16 mouse cellular contexts compared by ENCODE assay signal in the genomic region with DNA sequence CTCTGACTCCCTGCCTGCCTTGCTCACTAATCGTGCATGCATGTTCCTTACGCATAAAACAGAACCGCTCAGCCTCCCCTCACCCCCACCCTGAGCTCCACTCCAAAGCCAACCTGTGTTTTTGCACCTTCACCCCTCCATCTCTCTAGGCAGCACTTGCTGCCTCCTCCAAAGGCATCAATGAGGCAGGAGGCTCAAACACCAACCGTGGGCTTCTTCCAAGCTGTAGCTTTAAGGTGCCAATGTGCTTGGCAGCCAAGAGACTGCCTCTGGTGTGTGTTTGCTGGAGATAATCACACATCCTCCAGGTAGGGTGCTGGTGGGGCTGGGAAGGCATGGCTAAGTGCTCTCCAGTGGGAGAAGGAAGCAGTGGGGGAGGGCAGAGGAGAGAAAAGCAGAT.
A peak's percentile ranks its signal among the peaks of the same experiment; 100 is the strongest.
DNase-seq lines count a peak whose midpoint lies in the region; ATAC-seq lines count a peak whose summit lies in the region.
"Had no signal": no experiment of that assay in that cellular context is flagged by ENCODE, and none has a peak within 500 bp of the region (broad histone marks: within the 10 kb centered on the region; RNA-seq: fewer than 3 reads in every experiment).

No protein-coding gene starts in this region.

- peaks cover 28% of the 10 kb centered on the region for H3K4me1 ChIP-seq in forebrain, embryonic 13.5 days
- H3K4me1 ChIP-seq in forebrain, embryonic 11.5 days (replicated peaks; ENCODE audit: control insufficient read depth, insufficient read depth, low read length): peaks cover 12% of the 10 kb centered on the region
- H3K4me1 ChIP-seq in hindbrain, embryonic 14.5 days (replicated peaks; ENCODE audit: control insufficient read depth, insufficient read depth, low read length): peaks cover 23% of the 10 kb centered on the region

- H3K4me3 ChIP-seq in forebrain, embryonic 13.5 days: no peak overlapping the region
- no peak overlapping the region for H3K4me3 ChIP-seq in forebrain, embryonic 11.5 days (ENCODE audit: low read depth, low read length)
- H3K4me3 ChIP-seq in hindbrain, embryonic 14.5 days (replicated peaks; ENCODE audit: low read length): no peak overlapping the region
- H3K4me3 ChIP-seq: stomach, embryonic 15.5 days had no signal

- H3K27ac ChIP-seq in forebrain, embryonic 13.5 days: 0 out of 2 replicates have a peak overlapping the region, but pooled peaks have one; percentile 4
- H3K27ac ChIP-seq in forebrain, embryonic 11.5 days (ENCODE audit: low read depth, low read length): no peak overlapping the region
- no peak overlapping the region for H3K27ac ChIP-seq in hindbrain, embryonic 14.5 days
- H3K27ac ChIP-seq: liver, embryonic 14.5 days; stomach, embryonic 15.5 days had no signal

- peaks cover 4% of the 10 kb centered on the region for H3K9me3 ChIP-seq in forebrain, embryonic 13.5 days (replicated peaks)
- H3K9me3 ChIP-seq in forebrain, embryonic 11.5 days (ENCODE audit: control insufficient read depth, low read length): no peaks in the 10 kb centered on the region
- no peaks in the 10 kb centered on the region for H3K9me3 ChIP-seq in hindbrain, embryonic 14.5 days (ENCODE audit: control insufficient read depth, low read length)
- H3K9me3 ChIP-seq: stomach, embryonic 15.5 days had no signal

- no peaks in the 10 kb centered on the region for H3K36me3 ChIP-seq in forebrain, embryonic 13.5 days (ENCODE audit: poor library complexity, severe bottlenecking)
- no peaks in the 10 kb centered on the region for H3K36me3 ChIP-seq in forebrain, embryonic 11.5 days (ENCODE audit: control insufficient read depth, insufficient read depth, low read length)
- H3K36me3 ChIP-seq in hindbrain, embryonic 14.5 days (replicated peaks; ENCODE audit: control insufficient read depth, insufficient read depth): no peaks in the 10 kb centered on the region
- H3K36me3 ChIP-seq: stomach, embryonic 15.5 days had no signal

- H3K4me2 ChIP-seq in forebrain, embryonic 13.5 days: no peak overlapping the region
- H3K4me2 ChIP-seq in forebrain, embryonic 11.5 days (ENCODE audit: low read depth, low read length, severe bottlenecking): no peak overlapping the region
- H3K4me2 ChIP-seq in hindbrain, embryonic 14.5 days (replicated peaks): 0 out of 2 replicates have a peak overlapping the region, but pooled peaks have one; percentile 7
- H3K4me2 ChIP-seq: heart, embryonic 11.5 days; stomach, embryonic 15.5 days had no signal

- intact Hi-C loops in left cerebral cortex, postnatal 10 days (cut with DNase I): no loop called here

- peaks cover 10% of the 10 kb centered on the region; the same call in 1 of the 2 replicates for H3K27me3 ChIP-seq in forebrain, embryonic 13.5 days
- H3K27me3 ChIP-seq in forebrain, embryonic 11.5 days (ENCODE audit: control insufficient read depth, insufficient read depth, low read length): no peaks in the 10 kb centered on the region
- H3K27me3 ChIP-seq in hindbrain, embryonic 14.5 days (ENCODE audit: control insufficient read depth, insufficient read depth, low read length): 0 out of 2 replicates have a peak, but pooled peaks cover 3% of the 10 kb centered on the region
- H3K27me3 ChIP-seq: stomach, embryonic 15.5 days had no signal

- no peak for DNase-seq in forebrain, embryonic 11.5 days (ENCODE audit: low spot score)
- DNase-seq in right cerebral cortex, adult 2 months (ENCODE audit: low spot score in 2 of 2): peak; percentile 17 to 35
- DNase-seq in right cerebral cortex, postnatal 10 days (ENCODE audit: low spot score in 2 of 2): no peak
- DNase-seq in hindbrain, embryonic 14.5 days (ENCODE audit: low spot score): no peak
- DNase-seq in left cerebral cortex, postnatal 10 days (ENCODE audit: extremely low spot score in 1 of 2, low spot score in 2 of 2): no peak
- DNase-seq: adrenal gland, postnatal 36 days; cerebellum, postnatal 25 days; heart, postnatal 14 days; spleen, adult 18-20 months; thymus, adult 2 months had no signal

- WGBS in forebrain, embryonic 13.5 days: 12% methylated on average over 4 of the region's 4 CpGs
- WGBS in forebrain, embryonic 11.5 days: 36% methylated on average over 4 of the region's 4 CpGs
- 34% methylated on average over 4 of the region's 4 CpGs for WGBS in hindbrain, embryonic 14.5 days

- ATAC-seq in forebrain, embryonic 13.5 days: no peak
- ATAC-seq in forebrain, embryonic 11.5 days (replicated peaks; ENCODE audit: low FRiP score): no peak
- ATAC-seq in hindbrain, embryonic 14.5 days (ENCODE audit: low FRiP score): no peak
- ATAC-seq in erythroblast, adult 5-6 weeks (replicated peaks; ENCODE audit: low FRiP score, poor library complexity, severe bottlenecking): no peak
- ATAC-seq: Patski had no signal

- H3K9ac ChIP-seq in forebrain, embryonic 13.5 days: 0 out of 2 replicates have a peak overlapping the region, but pooled peaks have one; percentile 23
- H3K9ac ChIP-seq in forebrain, embryonic 11.5 days (ENCODE audit: low read length): no peak overlapping the region
- H3K9ac ChIP-seq in hindbrain, embryonic 14.5 days: no peak overlapping the region
- H3K9ac ChIP-seq: liver, embryonic 14.5 days; stomach, embryonic 15.5 days had no signal

Comparison
In these comparisons a context has a peak if more than half of its experiments do, and no peak if none do; other contexts are left out.
1. DNase-seq: peak in right cerebral cortex, adult 2 months (2 of 2); none in forebrain, embryonic 11.5 days (single experiment), right cerebral cortex, postnatal 10 days (0 of 2), hindbrain, embryonic 14.5 days (single experiment) and left cerebral cortex, postnatal 10 days (0 of 2).